Mouse (Mus musculus) left cerebral cortex, postnatal 36 days (tissue): ENCODE data around the gene Tnp1. TPM values are rescaled to one million over a fixed set of nuclear protein-coding genes. Genes with fewer than 3 reads are reported as not detected.

Source experiments
- DNase-seq, 2 experiments: peaks; one replicate each; pipeline ENCODE4 v3.0.0; 2021 to 2022; ENCODE audit warnings: low spot score in 2 of 2, mixed read lengths in 1 of 2
- intact Hi-C: fragments of 180-260 bp; cut with DNase I; formaldehyde crosslinking; loops from one replicate; pipeline ENCODE4 v1.15.1; 2025
- total RNA-seq, 2 experiments: library from RNA; stranded (reverse); gene quantifications; 2 replicates each; pipeline ENCODE4 v1.2.3; 2021

Gene Tnp1
- total RNA-seq, 2 experiments from 2014 or later = not detected

DNA sequence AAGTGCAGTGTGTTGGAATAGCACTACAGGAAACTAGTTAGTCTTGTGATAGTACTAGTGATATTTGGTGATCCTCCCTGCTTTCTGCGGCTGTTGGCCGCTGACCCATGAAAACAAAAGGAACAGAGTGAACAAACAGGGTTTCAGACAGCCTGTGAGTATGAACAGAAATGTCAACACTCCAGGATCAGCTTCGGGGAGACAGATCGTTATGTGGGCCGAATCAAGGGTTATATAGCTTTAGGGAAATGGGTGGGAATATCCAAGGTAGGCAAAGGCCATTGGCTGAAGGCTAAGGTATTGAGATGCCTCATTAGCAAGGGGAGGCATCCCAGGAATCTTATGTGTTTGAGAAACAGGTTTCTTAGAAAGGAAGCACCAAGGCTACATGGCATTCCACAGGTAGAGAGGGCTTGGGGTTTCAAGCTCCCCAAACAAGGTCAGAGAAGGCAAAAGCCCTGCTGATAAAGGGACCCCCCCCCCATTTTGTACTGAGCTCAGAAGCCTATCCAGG is 11.1 kb upstream of the Tnp1 start:
- intact Hi-C loops = no loop called here
- no peak for DNase-seq

- intact Hi-C loops = no loop called here
- DNase-seq = no peak
These were observed 10.4 kb upstream of the Tnp1 start for GRCm38 (mm10) chr1:73026157-73026556.

DNA sequence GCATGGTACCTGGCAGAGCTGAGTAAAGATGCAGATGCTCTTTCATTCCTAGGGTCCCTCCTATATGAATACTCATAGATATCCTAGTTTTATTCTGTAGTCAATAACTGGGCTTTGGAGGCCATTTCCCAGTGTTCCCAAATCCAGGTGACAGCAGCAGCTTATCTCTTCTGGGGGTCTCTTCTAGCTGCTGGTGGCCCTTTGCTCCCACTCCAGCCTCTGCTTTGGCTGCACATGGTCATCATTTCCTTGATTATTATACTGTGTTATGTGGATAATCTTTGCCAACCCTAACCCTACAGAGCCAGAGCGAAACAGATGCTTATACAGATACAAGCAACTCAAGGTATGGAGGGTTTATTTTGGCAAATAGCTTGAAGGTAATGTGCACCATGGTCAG is 8.9 kb downstream of the Tnp1 start:
- intact Hi-C loops = loop anchor here (10.0 kb wide), 1 partner anchor 608 kb away; no protein-coding TSS in a partner anchor
- DNase-seq = no peak

GRCm38 (mm10) chr1:73004890-73005289 is 10.8 kb downstream of the Tnp1 start:
- DNase-seq = peak in 1 of 2 experiments; percentile 5
- intact Hi-C loops = loop anchor here (10.0 kb wide), 1 partner anchor 610 kb away; no protein-coding TSS in a partner anchor

GRCm38 (mm10) chr1:73002637-73003036 is 13.1 kb downstream of the Tnp1 start:
- intact Hi-C loops = loop anchor here (10.0 kb wide), 1 partner anchor 612 kb away; no protein-coding TSS in a partner anchor
- no peak for DNase-seq

DNA sequence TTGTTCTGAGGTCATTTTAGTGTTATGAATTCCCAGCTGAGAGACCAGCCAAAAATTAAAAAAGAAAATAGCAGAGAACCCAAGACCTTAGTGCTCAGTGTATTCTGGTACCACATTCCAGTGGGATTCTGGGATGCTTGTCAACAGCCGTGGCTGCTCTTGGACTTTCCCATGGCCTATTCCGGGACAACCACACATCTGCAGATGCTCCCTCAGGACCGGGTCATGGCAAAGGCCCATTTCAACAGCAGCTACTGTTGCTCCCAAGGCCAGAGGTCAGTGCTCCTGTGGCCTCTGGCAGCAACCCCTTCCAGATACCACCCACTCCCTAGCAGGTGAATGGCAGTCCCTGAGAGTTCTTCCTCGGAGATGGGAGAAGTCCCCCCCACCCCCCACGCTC is 13.7 kb downstream of the Tnp1 start:
- intact Hi-C loops = loop anchor here (10.0 kb wide), 1 partner anchor 613 kb away; no protein-coding TSS in a partner anchor
- no peak for DNase-seq

DNA sequence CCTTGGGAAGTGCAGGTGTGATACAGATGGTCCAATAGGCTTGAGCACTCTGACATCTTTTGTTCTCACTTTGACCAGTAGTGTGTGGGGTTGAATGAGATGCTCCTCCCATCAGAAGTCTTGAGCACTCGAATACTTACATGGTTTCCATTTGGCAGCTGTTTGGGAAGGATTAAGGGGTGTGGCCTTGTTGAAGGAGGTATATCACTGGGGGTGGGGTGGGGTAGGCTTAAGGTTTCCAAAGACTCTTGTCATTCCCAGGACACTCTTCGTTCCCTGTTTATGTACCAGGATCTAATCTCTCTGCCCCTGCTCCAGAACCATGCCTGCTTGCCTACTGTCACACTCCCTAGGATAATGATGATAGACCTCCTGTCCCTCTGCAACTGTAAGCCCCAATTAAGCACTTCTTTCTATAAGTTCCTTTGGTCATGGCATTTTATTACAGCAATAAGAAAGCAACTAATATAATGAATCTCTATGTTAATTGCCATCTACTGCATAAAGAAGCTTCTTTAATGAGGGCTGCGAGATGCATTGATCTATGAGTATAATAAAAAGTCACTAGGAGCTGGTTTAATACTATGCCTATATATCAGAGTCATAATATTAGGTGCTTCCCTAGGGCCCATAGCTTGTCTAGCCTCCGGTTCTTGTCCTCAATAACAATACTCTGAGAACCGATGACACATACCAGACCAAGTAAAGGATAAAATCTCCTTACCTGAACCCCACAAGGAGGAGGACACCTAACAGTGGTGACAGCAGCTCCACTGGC is 20.8 kb downstream of the Tnp1 start:
- intact Hi-C loops = no loop called here
- DNase-seq = no peak

GRCm38 (mm10) chr1:72992944-72993464 is 22.7 kb downstream of the Tnp1 start:
- peak in 1 of 2 experiments; percentile 28 for DNase-seq
- intact Hi-C loops = no loop called here

- intact Hi-C loops = no loop called here
- DNase-seq = no peak
These were observed 23.5 kb downstream of the Tnp1 start for GRCm38 (mm10) chr1:72992209-72992608.

GRCm38 (mm10) chr1:72988904-72989303 is 26.8 kb downstream of the Tnp1 start:
- intact Hi-C loops = no loop called here
- no peak for DNase-seq

- DNase-seq = no peak
These were observed 29.0 kb downstream of the Tnp1 start for GRCm38 (mm10) chr1:72986715-72987114.

GRCm38 (mm10) chr1:72978956-72979355 is 36.8 kb downstream of the Tnp1 start:
- DNase-seq = peak; percentile 11 to 15
- intact Hi-C loops = no loop called here

More at GRCm38 (mm10) chr1:72986715-72987114, 29.0 kb downstream of the Tnp1 start:
- intact Hi-C loops = no loop called here

- no peak for DNase-seq
- intact Hi-C loops = no loop called here
These were observed 41.5 kb downstream of the Tnp1 start for GRCm38 (mm10) chr1:72974226-72974625.

DNA sequence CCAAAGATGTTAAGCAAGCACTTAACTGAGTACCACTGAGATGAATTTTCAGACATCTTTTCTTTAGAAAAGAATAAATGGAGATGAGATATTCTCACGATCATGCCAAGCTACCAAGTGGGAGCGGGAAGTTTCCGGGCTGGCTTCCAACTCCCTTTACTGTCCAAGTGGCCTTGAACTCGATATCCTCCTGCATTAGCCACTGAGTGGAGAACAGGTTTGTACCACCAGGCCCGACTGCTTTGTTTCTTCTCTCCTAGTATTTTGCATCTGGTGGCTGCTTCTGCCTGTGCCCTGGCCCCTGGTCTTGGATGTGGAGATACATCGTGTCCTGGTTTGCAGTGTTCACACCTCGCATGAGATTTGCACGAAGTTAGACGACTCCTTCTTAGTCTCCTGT is 45.2 kb downstream of the Tnp1 start:
- intact Hi-C loops = no loop called here
- DNase-seq = no peak

GRCm38 (mm10) chr1:72969113-72969812 is 46.4 kb downstream of the Tnp1 start:
- no peak for DNase-seq
- intact Hi-C loops = no loop called here

DNA sequence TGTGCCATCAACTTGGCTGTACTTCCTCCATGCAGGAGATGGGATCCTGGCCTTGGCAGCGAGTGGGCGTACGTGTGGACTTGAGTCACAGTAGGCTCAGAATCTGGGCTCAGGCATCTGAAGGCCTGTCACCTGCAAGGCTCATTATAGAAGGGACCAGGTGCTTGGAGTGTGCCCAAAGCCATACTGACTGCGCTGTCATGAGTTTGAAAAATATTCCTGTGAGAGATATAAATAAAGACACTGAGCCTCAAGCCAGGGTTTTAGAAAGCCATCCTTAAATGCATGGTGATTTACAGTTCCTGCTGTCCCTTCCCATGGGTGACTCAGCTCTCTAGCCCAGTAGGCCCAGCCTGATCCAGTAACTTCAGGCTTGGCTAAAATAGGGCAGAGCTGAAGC is 49.3 kb downstream of the Tnp1 start:
- intact Hi-C loops = no loop called here
- DNase-seq = peak; percentile 43 to 62
